Mouse (Mus musculus) liver, adult 2 months (tissue): Measurements from ENCODE around the gene Agtpbp1.

ENCODE experiments used
- CTCF ChIP-seq: fragments of 200-500 bp; IDR thresholded peaks from 2 replicates; pipeline ENCODE4 v1.5.1; 2011; ENCODE audit warnings: low read depth, low read length, control low read depth
- POLR2A ChIP-seq: fragments of 200-500 bp; IDR thresholded peaks from 2 replicates; pipeline ENCODE4 v1.6.1; 2011; ENCODE audit warnings: low read length, control low read depth; ENCODE audit not compliant: insufficient read depth; ENCODE audit errors: extremely low read depth

DNA sequence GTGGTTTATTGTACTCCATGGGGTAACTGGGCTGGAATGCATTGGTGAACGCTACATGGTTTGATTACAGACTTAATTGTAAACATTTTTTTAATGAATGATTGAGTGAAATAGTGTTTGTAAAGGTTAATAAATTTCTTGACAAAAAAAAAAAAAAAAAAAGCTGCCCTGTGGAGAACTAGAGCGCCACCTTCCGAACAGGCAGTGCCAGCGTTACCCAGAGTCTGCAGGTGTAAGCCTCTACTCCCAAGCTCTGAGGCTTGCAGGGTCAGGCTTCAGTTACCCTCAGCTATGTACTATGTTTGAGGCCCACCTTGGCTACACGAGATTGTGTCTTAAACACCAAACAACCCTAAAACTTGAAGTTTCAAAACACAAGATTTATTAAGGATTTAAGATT lies 49.6 kb upstream of the Agtpbp1 start:
- no peak for TF ChIP-seq POLR2A
- no peak for TF ChIP-seq CTCF
